29 mouse cellular contexts compared by ENCODE assay signal in the genomic region with DNA sequence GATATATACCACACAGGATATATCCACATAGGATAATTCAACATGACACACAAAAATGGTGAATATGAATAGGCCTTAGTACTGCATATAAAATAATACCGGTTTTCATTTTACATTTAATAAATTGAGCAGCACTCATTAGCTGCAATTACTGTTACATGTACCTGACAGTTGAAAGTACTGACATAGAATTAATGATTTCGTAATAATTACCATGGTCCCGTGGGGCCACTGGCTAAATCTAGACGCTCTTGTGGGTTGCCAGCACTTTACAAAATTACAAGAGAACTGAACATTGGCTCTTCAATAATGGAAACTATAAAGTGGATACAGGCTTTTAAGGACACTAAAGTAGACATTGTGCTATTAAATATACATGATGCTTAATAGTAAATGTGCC. TPM values are rescaled to one million over a fixed set of nuclear protein-coding genes. Genes with fewer than 3 reads are reported as not detected.
DNase-seq lines count a peak whose midpoint lies in the region; ATAC-seq lines count a peak whose summit lies in the region.
"Had no signal": no experiment of that assay in that cellular context is flagged by ENCODE, and none has a peak within 500 bp of the region (broad histone marks: within the 10 kb centered on the region; RNA-seq: fewer than 3 reads in every experiment).

No protein-coding gene starts in this region.

- no peaks in the 10 kb centered on the region for H3K27me3 ChIP-seq in midbrain, embryonic 16.5 days (ENCODE audit: control insufficient read depth, insufficient read depth, low read depth, low read length)
- no peaks in the 10 kb centered on the region for H3K27me3 ChIP-seq in midbrain, embryonic 10.5 days (ENCODE audit: low read depth, poor library complexity, severe bottlenecking)
- no peaks in the 10 kb centered on the region for H3K27me3 ChIP-seq in embryonic facial prominence, embryonic 12.5 days
- H3K27me3 ChIP-seq in limb, embryonic 13.5 days = no peaks in the 10 kb centered on the region
- H3K27me3 ChIP-seq: heart, embryonic 15.5 days; limb, embryonic 12.5 days; liver, embryonic 12.5 days had no signal

- ATAC-seq in midbrain, embryonic 16.5 days = peak; percentile 36; the same call in 1 of the 2 replicates
- no peak for ATAC-seq in embryonic facial prominence, embryonic 12.5 days (ENCODE audit: insufficient number of reproducible peaks, insufficient read depth, low FRiP score, low TSS enrichment)
- no peak for ATAC-seq in limb, embryonic 13.5 days (ENCODE audit: low FRiP score, low read depth)
- ATAC-seq: CD4-positive, CD25-positive, alpha-beta regulatory T cell, adult 4 months; forebrain, embryonic 14.5 days; intestine, embryonic 16.5 days; liver, embryonic 12.5 days; liver, postnatal 0 days had no signal

- H3K4me1 ChIP-seq in midbrain, embryonic 16.5 days (ENCODE audit: control insufficient read depth, insufficient read depth, low read length) = peaks cover 13% of the 10 kb centered on the region
- peaks cover 15% of the 10 kb centered on the region for H3K4me1 ChIP-seq in midbrain, embryonic 10.5 days
- peaks cover 26% of the 10 kb centered on the region for H3K4me1 ChIP-seq in embryonic facial prominence, embryonic 12.5 days
- peaks cover 46% of the 10 kb centered on the region for H3K4me1 ChIP-seq in limb, embryonic 13.5 days
- H3K4me1 ChIP-seq: heart, embryonic 15.5 days; liver, embryonic 12.5 days had no signal

- no peak overlapping the region for H3K27ac ChIP-seq in midbrain, embryonic 16.5 days (ENCODE audit: low read length)
- no peak overlapping the region for H3K27ac ChIP-seq in midbrain, embryonic 10.5 days (replicated peaks)
- peak overlapping the region; percentile 88; the same call in 1 of the 2 replicates for H3K27ac ChIP-seq in embryonic facial prominence, embryonic 12.5 days
- 0 out of 2 replicates have a peak overlapping the region, but pooled peaks have one; percentile 65 for H3K27ac ChIP-seq in limb, embryonic 13.5 days
- H3K27ac ChIP-seq: heart, embryonic 10.5 days; heart, embryonic 15.5 days; kidney, postnatal 0 days; liver, embryonic 12.5 days had no signal

- 74% methylated on average over 4 of the region's 4 CpGs for WGBS in midbrain, embryonic 16.5 days
- WGBS in midbrain, embryonic 10.5 days = 91% methylated on average over 4 of the region's 4 CpGs
- 69% methylated on average over 4 of the region's 4 CpGs for WGBS in embryonic facial prominence, embryonic 12.5 days
- WGBS in limb, embryonic 13.5 days = 53% methylated on average over 4 of the region's 4 CpGs

- H3K9me3 ChIP-seq in midbrain, embryonic 16.5 days (replicated peaks; ENCODE audit: control insufficient read depth, low read length, poor library complexity, severe bottlenecking) = no peaks in the 10 kb centered on the region
- no peaks in the 10 kb centered on the region for H3K9me3 ChIP-seq in midbrain, embryonic 10.5 days (replicated peaks)
- H3K9me3 ChIP-seq in embryonic facial prominence, embryonic 12.5 days = no peaks in the 10 kb centered on the region
- no peaks in the 10 kb centered on the region for H3K9me3 ChIP-seq in limb, embryonic 13.5 days
- H3K9me3 ChIP-seq: heart, embryonic 10.5 days; heart, embryonic 15.5 days; limb, embryonic 12.5 days; liver, embryonic 12.5 days had no signal

- no peaks in the 10 kb centered on the region for H3K36me3 ChIP-seq in midbrain, embryonic 16.5 days (ENCODE audit: control insufficient read depth, insufficient read depth, low read length)
- H3K36me3 ChIP-seq in midbrain, embryonic 10.5 days = no peaks in the 10 kb centered on the region
- H3K36me3 ChIP-seq in embryonic facial prominence, embryonic 12.5 days = no peaks in the 10 kb centered on the region
- no peaks in the 10 kb centered on the region for H3K36me3 ChIP-seq in limb, embryonic 13.5 days
- H3K36me3 ChIP-seq: heart, embryonic 10.5 days; heart, embryonic 15.5 days; limb, embryonic 12.5 days; liver, embryonic 12.5 days had no signal

- no peak overlapping the region for H3K4me2 ChIP-seq in midbrain, embryonic 16.5 days (ENCODE audit: low read length)
- H3K4me2 ChIP-seq in embryonic facial prominence, embryonic 12.5 days (replicated peaks) = no peak overlapping the region
- H3K4me2 ChIP-seq in limb, embryonic 13.5 days (replicated peaks) = no peak overlapping the region
- H3K4me2 ChIP-seq: heart, embryonic 15.5 days; limb, embryonic 12.5 days; liver, embryonic 12.5 days had no signal

- no peak overlapping the region for H3K9ac ChIP-seq in midbrain, embryonic 16.5 days (ENCODE audit: low read depth, low read length)
- H3K9ac ChIP-seq in embryonic facial prominence, embryonic 12.5 days = no peak overlapping the region
- no peak overlapping the region for H3K9ac ChIP-seq in limb, embryonic 13.5 days
- H3K9ac ChIP-seq: heart, embryonic 15.5 days; limb, embryonic 12.5 days; liver, embryonic 12.5 days; liver, postnatal 0 days had no signal

- no peak for DNase-seq in midbrain, embryonic 10.5 days (ENCODE audit: low spot score)
- peak; percentile 60 for DNase-seq in retina, postnatal 1 day
- no peak for DNase-seq in ovary, postnatal 36 days (ENCODE audit: low spot score)
- DNase-seq in natural killer cell, adult 2 months (ENCODE audit: low spot score in 2 of 2) = no peak
- DNase-seq: adrenal gland, adult 8-10 months; cerebellum, adult 11 months; cerebellum, adult 9-10 months; gastrocnemius, postnatal 25 days; kidney, adult 8-10 months; kidney, postnatal 4 days; liver, postnatal 0 days; lung, postnatal 4 days; right cerebral cortex, postnatal 14 days had no signal

- H3K4me3 ChIP-seq in midbrain, embryonic 16.5 days (ENCODE audit: low read depth, low read length) = no peak overlapping the region
- H3K4me3 ChIP-seq in midbrain, embryonic 10.5 days = no peak overlapping the region
- H3K4me3 ChIP-seq in embryonic facial prominence, embryonic 12.5 days = no peak overlapping the region
- H3K4me3 ChIP-seq in limb, embryonic 13.5 days = no peak overlapping the region
- H3K4me3 ChIP-seq: heart, embryonic 10.5 days; heart, embryonic 15.5 days; limb, embryonic 12.5 days; liver, embryonic 12.5 days; myocyte had no signal

RNA-seq across cellular contexts. Expression of a gene that starts 22.0 kb away (rescaled TPM):
- 0.57 and 0.65 TPM in 2 replicates for polyA plus RNA-seq in midbrain, embryonic 16.5 days (2015; fragmentation: Nextera tagmentation; extraction: Ambion mirVana)
- 0.23 and 0.41 TPM in 2 replicates for polyA plus RNA-seq in midbrain, embryonic 10.5 days (2016; fragmentation: Nextera tagmentation; extraction: Ambion mirVana)
- 0.24 TPM in 1 of 2 replicates, not detected in the other for polyA plus RNA-seq in embryonic facial prominence, embryonic 12.5 days (2016; fragmentation: Nextera tagmentation; extraction: Ambion mirVana)
- not detected in 2 replicates for polyA plus RNA-seq in limb, embryonic 13.5 days (2015; fragmentation: Nextera tagmentation; extraction: Ambion mirVana)
- polyA plus RNA-seq: CD4-positive, CD25-positive, alpha-beta regulatory T cell, adult 4 months; forebrain, embryonic 14.5 days; heart, embryonic 10.5 days; heart, embryonic 15.5 days; kidney, postnatal 0 days; limb, embryonic 12.5 days; liver, embryonic 12.5 days; liver, postnatal 0 days; lung, embryonic 16.5 days; myocyte; small intestine, adult 2 months; stomach, embryonic 14.5 days; urinary bladder, adult 2 months had no signal

RNA-seq across cellular contexts. Expression of a gene that starts 26.3 kb away (rescaled TPM):
- 1.8 and 2.4 TPM in 2 replicates for polyA plus RNA-seq in midbrain, embryonic 16.5 days (2015; fragmentation: Nextera tagmentation; extraction: Ambion mirVana)
- polyA plus RNA-seq in midbrain, embryonic 10.5 days (2016; fragmentation: Nextera tagmentation; extraction: Ambion mirVana) = 0.19 and 0.38 TPM in 2 replicates
- polyA plus RNA-seq in embryonic facial prominence, embryonic 12.5 days (2016; fragmentation: Nextera tagmentation; extraction: Ambion mirVana) = 1.4 and 1.6 TPM in 2 replicates
- 0.59 and 1.1 TPM in 2 replicates for polyA plus RNA-seq in limb, embryonic 13.5 days (2015; fragmentation: Nextera tagmentation; extraction: Ambion mirVana)
- polyA plus RNA-seq: CD4-positive, CD25-positive, alpha-beta regulatory T cell, adult 4 months; heart, embryonic 15.5 days; liver, postnatal 0 days; myocyte; small intestine, adult 2 months had no signal

Comparison
In these comparisons a context has a peak if more than half of its experiments do, and no peak if none do; other contexts are left out.
1. H3K27ac ChIP-seq: peak in embryonic facial prominence, embryonic 12.5 days (single experiment) and limb, embryonic 13.5 days (single experiment); none in midbrain, embryonic 16.5 days (single experiment) and midbrain, embryonic 10.5 days (single experiment).